Mouse (Mus musculus) intestine, embryonic 16.5 days (tissue): Measurements from ENCODE around the gene Ttc9b. TPM values are rescaled to one million over a fixed set of nuclear protein-coding genes. Genes with fewer than 3 reads are reported as not detected.
"Not testable (repeated sequence)": the region's sequence is repeated elsewhere in the genome, so short reads cannot be mapped to it uniquely, and the experiment has no call there.

Experiments used
- ATAC-seq: fragments of 200-750 bp; cut with Nextera tagmentation; 2 replicates; pipeline ENCODE4 v1.8.0; 2017; ENCODE audit warnings: moderate TSS enrichment, moderate library complexity
- H3K27ac ChIP-seq: fragments of 300-500 bp; sonication (generic); 2 replicates; pipeline ENCODE4 v1.5.1; 2014; ENCODE audit warnings: mild to moderate bottlenecking, low read length
- H3K27me3 ChIP-seq: fragments of 300-500 bp; sonication (generic); replicated peaks from 2 replicates; pipeline ENCODE4 v1.6.1; 2014; ENCODE audit warnings: low read length, control low read depth, mixed read lengths; ENCODE audit not compliant: control insufficient read depth, insufficient read depth
- H3K36me3 ChIP-seq: fragments of 300-500 bp; sonication (generic); 2 replicates; pipeline ENCODE4 v1.6.1; 2014; ENCODE audit warnings: low read length, control low read depth; ENCODE audit not compliant: control insufficient read depth, insufficient read depth
- H3K4me1 ChIP-seq: fragments of 300-500 bp; sonication (generic); 2 replicates; pipeline ENCODE4 v1.6.1; 2014; ENCODE audit warnings: low read length, control low read depth, mixed read lengths; ENCODE audit not compliant: control insufficient read depth, insufficient read depth
- H3K4me2 ChIP-seq: fragments of 300-500 bp; sonication (generic); 2 replicates; pipeline ENCODE4 v1.6.1; 2014; ENCODE audit warnings: low read depth, low read length, control low read depth
- H3K4me3 ChIP-seq: fragments of 300-500 bp; sonication (generic); 2 replicates; pipeline ENCODE4 v1.5.1; 2014; ENCODE audit warnings: mild to moderate bottlenecking, low read length
- H3K9ac ChIP-seq: fragments of 300-500 bp; sonication (generic); 2 replicates; pipeline ENCODE4 v1.6.1; 2014; ENCODE audit warnings: low read depth, low read length
- H3K9me3 ChIP-seq: fragments of 300-500 bp; sonication (generic); 2 replicates; pipeline ENCODE4 v1.6.1; 2016; ENCODE audit warnings: low read length, control low read depth; ENCODE audit not compliant: control insufficient read depth
- WGBS: fragments of 180-500 bp; shearing (Covaris S2); extraction: QIAGEN DNeasy Blood & Tissue Kit; methylation state at CpG from one replicate; pipeline ENCODE4 v1.1.7; 2014; 5-methylcytosine and 5-hydroxymethylcytosine counted together
- polyA plus RNA-seq: library from polyadenylated mRNA; unstranded; fragments of >200 nt; fragmentation: Nextera tagmentation; extraction: Ambion mirVana; gene quantifications from 2 replicates; pipeline ENCODE4 v1.2.1, GENCODE M21; 2015

Ttc9b gene
- polyA plus RNA-seq, 1 experiment from 2014 or later, result 1.5 TPM

DNA sequence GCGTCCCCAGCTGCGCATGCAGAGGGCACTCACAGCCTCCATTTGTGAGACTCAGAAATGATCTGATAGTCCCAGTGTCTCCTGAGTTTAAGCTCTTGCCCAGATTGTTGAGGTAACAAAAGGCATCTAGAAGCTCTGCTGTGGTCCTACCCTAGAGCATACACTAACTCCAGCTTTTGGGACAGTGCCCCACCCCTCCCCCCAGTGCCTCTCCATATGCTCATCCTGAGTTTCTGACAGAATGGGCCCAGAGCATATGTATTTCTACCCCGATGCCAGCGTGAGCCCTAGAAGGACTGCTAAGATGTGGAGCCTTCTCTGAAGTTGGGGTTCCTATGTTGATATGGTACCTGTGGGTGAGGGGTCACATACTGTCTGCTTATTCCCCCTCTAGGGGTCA is 22.3 kb upstream of the Ttc9b start:
- peaks cover 27% of the 10 kb centered on the region for H3K36me3 ChIP-seq
- H3K4me1 ChIP-seq, result no peaks in the 10 kb centered on the region
- no peak overlapping the region for H3K4me3 ChIP-seq
- no peak for ATAC-seq
- no peaks in the 10 kb centered on the region for H3K9me3 ChIP-seq
- no peaks in the 10 kb centered on the region for H3K27me3 ChIP-seq
- no peak overlapping the region for H3K9ac ChIP-seq
- 96% methylated on average over 4 of the region's 4 CpGs for WGBS
- no peak overlapping the region for H3K4me2 ChIP-seq
- H3K27ac ChIP-seq, result no peak overlapping the region

DNA sequence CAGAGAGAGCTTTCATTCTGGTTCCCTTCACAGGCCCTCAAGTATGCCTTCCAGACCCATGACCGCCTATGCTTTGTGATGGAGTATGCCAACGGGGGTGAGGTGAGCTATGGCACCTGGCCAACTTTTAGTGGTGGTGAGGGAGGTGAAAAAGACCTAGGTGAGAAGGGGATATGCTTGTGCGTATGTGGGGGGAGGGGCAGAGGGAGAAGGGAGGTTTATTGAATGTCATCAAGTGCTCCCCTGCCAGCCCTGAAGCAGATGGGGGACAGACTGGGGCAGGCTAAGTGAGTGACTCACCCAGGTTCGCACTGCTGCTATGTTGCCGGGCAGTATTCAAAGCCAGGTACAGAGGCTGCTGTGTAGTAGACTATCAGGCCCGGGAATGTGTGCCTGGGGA is 20.5 kb upstream of the Ttc9b start:
- Histone ChIP-seq H3K4me1 (no peaks in the 10 kb centered on the region), H3K27me3 (no peaks in the 10 kb centered on the region), H3K4me2 (no peak overlapping the region), H3K36me3 (peaks cover 26% of the 10 kb centered on the region), H3K9ac (no peak overlapping the region), H3K9me3 (no peaks in the 10 kb centered on the region), H3K27ac (no peak overlapping the region), H3K4me3 (no peak overlapping the region)
- WGBS, result 91% methylated on average over 6 of the region's 6 CpGs
- ATAC-seq, result no peak

DNA sequence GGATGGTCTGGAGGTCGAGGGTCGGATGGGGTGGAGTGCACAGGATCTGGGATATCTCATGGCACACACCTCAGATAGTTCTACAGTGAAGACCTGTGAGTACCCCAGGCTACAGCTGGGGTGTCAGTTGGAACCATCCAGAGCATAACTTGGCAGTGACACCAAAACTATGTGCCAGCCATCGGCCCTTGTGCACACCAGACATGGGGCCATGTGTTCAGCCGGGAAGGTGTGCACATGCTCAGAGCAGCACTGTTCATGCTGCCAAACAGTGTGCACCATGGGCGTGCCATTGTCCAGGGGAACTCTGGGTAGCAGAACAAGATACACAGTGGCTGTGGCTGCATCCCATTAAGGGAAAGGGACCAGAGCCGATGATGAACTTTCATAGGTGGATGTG is 19.0 kb upstream of the Ttc9b start:
- Histone ChIP-seq H3K27ac (no peak overlapping the region), H3K36me3 (peaks cover 23% of the 10 kb centered on the region), H3K27me3 (no peaks in the 10 kb centered on the region), H3K9ac (no peak overlapping the region), H3K9me3 (no peaks in the 10 kb centered on the region), H3K4me2 (no peak overlapping the region), H3K4me3 (no peak overlapping the region), H3K4me1 (no peaks in the 10 kb centered on the region)
- WGBS, result 92% methylated on average over 6 of the region's 6 CpGs
- ATAC-seq, result no peak

DNA sequence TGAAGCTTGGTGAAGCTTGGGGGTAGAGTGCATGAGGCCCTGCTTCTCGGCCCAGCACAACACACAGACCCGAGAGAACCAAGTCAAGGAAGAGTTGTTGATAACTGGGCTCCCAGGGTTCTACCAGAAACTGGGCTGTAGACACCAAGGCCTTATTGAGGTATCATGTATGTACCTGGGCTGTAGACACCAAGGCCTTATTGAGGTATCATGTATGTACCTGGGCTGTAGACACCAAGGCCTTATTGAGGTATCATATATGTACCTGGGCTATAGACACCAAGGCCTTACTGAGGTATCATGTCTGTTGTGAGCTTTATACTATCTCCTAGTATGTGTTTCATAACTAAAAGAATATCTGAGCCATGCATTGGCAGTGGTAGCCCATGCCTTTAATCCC is 18.6 kb upstream of the Ttc9b start:
- not testable (repeated sequence) for H3K27me3 ChIP-seq, H3K9me3 ChIP-seq, H3K4me2 ChIP-seq, ATAC-seq, H3K4me3 ChIP-seq, H3K9ac ChIP-seq, H3K27ac ChIP-seq, H3K4me1 ChIP-seq
- peaks cover 23% of the 10 kb centered on the region for H3K36me3 ChIP-seq
- 100% methylated on average over 2 of the region's 2 CpGs for WGBS

DNA sequence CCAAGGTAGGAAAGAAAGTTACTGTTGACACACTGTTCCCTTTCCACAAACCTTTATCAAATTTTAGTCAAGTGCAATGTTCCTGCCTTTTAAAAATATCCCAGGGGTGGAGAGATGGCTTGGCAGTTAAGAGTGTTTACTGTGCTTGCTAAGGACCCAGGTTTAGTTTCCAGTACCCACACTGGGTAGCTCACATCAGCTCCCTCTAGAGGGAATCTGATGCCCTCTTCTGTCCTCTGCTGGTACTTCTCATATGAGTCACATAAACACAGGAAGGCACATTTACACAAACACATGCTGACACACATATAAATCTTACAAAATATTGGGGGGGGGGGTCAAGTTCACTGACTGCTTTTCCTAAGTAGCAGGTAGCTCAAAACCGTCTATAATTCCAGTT is 9.2 kb upstream of the Ttc9b start:
- Histone ChIP-seq H3K4me3 (no peak overlapping the region), H3K36me3 (no peaks in the 10 kb centered on the region), H3K9me3 (no peaks in the 10 kb centered on the region), H3K27me3 (no peaks in the 10 kb centered on the region), H3K4me2 (no peak overlapping the region), H3K9ac (no peak overlapping the region), H3K27ac (no peak overlapping the region), H3K4me1 (no peaks in the 10 kb centered on the region)
- 48% methylated on average over 1 of the region's 1 CpGs for WGBS
- no peak for ATAC-seq

DNA sequence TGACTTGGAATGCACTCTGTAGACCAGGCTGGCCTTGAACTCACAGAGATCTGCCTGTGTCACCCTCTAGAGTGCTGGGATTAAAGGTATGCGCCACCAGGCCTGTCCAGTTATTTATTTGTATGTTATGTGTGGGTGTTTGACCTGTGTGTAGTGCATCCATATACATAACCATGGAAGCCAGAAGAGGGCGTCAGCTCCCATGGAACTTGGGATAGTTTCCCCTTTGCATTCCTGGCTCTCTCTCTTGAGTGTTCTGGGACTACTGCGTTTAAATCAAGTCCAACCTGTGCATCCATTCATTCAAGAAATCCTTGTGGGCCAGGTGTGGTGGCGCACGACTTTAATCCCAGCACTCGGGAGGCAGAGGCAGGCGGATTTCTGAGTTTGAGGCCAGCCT is 7.2 kb upstream of the Ttc9b start:
- H3K36me3 ChIP-seq, result no peaks in the 10 kb centered on the region
- 83% methylated on average over 7 of the region's 7 CpGs for WGBS
- no peak overlapping the region for H3K27ac ChIP-seq
- no peak overlapping the region for H3K9ac ChIP-seq
- H3K27me3 ChIP-seq, result no peaks in the 10 kb centered on the region; the same call in 1 of the 2 replicates
- H3K4me1 ChIP-seq, result no peaks in the 10 kb centered on the region
- no peak for ATAC-seq
- no peak overlapping the region for H3K4me3 ChIP-seq
- H3K9me3 ChIP-seq, result no peaks in the 10 kb centered on the region
- H3K4me2 ChIP-seq, result no peak overlapping the region

DNA sequence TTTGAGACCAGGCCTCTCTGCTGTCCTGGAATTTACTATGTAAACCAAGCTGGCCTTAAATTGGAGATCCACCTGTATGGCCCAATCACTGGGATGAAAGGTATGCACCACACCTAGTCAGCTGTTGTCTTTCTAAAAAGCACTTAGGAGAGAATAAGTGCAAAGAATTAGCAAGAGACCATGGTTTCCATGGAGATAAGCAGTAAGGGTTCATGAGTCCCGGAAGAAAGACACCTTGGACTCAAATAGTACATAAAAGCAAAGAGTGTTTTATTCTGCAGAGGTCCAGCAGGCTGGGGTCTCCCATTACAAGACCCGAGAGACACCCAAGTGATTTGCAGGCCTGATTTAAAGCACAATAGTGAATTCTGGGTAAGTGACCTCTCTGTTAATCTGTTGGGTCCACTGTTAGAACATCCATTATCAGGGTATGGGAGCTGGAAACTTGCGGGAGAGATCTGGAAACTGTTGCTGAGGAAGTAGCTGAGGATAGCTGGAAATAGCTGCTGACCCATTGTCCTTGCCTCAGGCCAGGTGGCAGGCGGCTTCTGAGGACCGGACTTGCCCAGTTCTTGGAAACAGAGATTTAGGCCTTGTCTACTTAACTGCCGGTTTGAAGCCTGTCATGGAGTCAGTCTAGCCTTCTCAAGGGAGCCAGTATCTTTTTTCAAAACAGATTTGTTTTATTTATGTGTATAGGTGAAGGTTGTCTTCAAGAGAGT is 6.3 kb upstream of the Ttc9b start:
- H3K4me2 ChIP-seq, result no peak overlapping the region
- H3K4me3 ChIP-seq, result no peak overlapping the region
- no peak overlapping the region for H3K27ac ChIP-seq
- no peaks in the 10 kb centered on the region for H3K36me3 ChIP-seq
- H3K9ac ChIP-seq, result no peak overlapping the region
- H3K27me3 ChIP-seq, result peaks cover 2% of the 10 kb centered on the region; the same call in 1 of the 2 replicates
- 80% methylated on average over 6 of the region's 6 CpGs for WGBS
- no peak for ATAC-seq
- no peaks in the 10 kb centered on the region for H3K9me3 ChIP-seq
- H3K4me1 ChIP-seq, result no peaks in the 10 kb centered on the region

DNA sequence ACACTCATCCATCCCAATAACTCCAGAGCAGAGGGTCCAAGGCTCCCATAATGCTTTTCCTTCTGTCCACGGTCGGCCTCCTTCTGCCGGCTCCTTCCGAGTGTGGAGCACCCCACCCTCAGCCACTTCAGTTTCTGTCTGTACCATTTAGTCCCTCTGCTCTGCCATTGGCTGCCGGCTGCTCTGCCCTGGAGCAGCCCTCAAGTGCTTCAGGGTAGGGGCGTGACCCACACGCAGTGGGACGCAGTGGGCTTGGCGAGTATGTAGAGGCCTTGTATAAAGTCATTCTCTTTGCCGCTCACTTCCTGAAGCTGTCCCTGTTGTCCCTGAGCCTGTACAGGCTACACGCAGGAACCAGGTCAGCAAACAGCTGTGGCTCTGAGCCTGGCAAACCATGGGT is 4.0 kb upstream of the Ttc9b start:
- Histone ChIP-seq H3K27me3 (peaks cover 25% of the 10 kb centered on the region), H3K9ac (no peak overlapping the region), H3K9me3 (no peaks in the 10 kb centered on the region), H3K4me2 (no peak overlapping the region), H3K4me3 (no peak overlapping the region), H3K4me1 (peaks cover 4% of the 10 kb centered on the region), H3K27ac (no peak overlapping the region), H3K36me3 (no peaks in the 10 kb centered on the region)
- WGBS, result 83% methylated on average over 11 of the region's 11 CpGs
- no peak for ATAC-seq

DNA sequence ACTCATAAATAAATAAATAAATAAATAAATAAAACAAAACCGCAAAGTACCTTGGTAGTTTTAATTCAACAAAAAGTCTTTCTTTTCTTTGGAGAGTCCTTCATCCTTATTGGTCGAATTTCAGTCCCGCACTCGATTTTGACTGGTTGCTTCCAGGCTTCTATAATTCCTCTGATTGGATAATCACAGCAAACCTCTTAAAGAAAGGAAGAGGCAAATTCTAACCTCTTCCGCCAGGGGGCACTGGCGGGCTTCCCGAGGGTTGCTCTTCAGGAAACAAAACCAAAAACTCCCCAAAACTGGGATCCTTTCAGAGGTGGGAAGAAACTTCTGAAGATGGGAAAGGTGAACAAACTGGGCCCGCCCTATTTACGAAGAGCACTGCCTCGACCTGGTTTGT is 2.8 kb upstream of the Ttc9b start:
- WGBS, result 6% methylated on average over 10 of the region's 10 CpGs
- no peaks in the 10 kb centered on the region for H3K36me3 ChIP-seq
- H3K4me3 ChIP-seq, result no peak overlapping the region; the same call in 1 of the 2 replicates
- no peak for ATAC-seq
- H3K27me3 ChIP-seq, result peaks cover 36% of the 10 kb centered on the region
- no peak overlapping the region for H3K9ac ChIP-seq
- H3K4me1 ChIP-seq, result peaks cover 4% of the 10 kb centered on the region
- no peak overlapping the region for H3K4me2 ChIP-seq
- H3K9me3 ChIP-seq, result no peaks in the 10 kb centered on the region
- no peak overlapping the region for H3K27ac ChIP-seq
